Mouse (Mus musculus): ENCODE measurements around the gene E2f8. TPM values are rescaled to one million over a fixed set of nuclear protein-coding genes. Genes with fewer than 3 reads are reported as not detected.

Gene E2f8
- total RNA-seq, 4 experiments from 2014 or later: 0.09 to 0.45 TPM; not detected in 2

GRCm38 (mm10) chr7:48893093-48893492 is 11.7 kb upstream of the E2f8 start:
- DNase-seq (ENCODE audit: low spot score in 2 of 2): no peak

DNA sequence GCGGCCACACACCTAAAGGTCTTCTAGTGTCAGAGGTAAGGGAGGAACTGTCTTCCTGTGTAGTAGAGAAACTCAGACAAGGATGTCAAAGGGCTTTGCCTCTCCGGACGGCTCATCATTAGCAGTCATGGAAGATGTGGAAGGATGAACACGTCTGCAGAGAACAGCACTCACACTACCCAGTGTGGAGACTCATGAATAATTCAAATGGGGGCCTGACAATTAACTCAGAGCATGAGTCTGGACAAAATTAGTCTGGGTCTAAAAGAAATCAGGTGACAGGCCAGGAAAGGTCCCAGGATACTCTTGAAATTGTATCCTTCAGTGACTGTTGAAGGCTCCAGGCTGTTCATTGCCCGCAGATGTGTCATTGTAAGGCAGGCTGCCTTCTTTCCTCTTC is 9.6 kb upstream of the E2f8 start:
- no peak for DNase-seq (ENCODE audit: low spot score in 2 of 2)

DNA sequence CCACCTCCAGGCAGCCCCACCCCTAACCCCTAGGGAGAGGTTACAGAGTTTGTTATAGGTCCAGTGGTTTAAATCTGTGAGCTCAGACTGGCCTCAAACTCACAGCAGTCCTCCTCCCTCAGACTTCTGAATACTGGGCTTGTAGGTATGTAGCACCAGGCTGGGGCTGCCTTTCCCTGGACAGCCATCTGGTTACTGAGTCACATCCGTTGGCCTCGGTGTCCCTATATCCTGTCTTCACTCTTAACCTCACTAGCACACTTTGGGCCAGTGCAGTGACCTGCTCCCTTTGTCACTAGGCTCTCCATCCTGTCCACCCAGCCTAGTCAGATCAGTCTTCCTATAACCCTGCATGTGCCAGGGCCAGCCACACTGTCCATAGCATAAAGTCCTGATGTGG is 7.4 kb upstream of the E2f8 start:
- DNase-seq (ENCODE audit: low spot score in 2 of 2): no peak

GRCm38 (mm10) chr7:48887973-48888372 is 6.6 kb upstream of the E2f8 start:
- DNase-seq (ENCODE audit: low spot score in 2 of 2): no peak

DNA sequence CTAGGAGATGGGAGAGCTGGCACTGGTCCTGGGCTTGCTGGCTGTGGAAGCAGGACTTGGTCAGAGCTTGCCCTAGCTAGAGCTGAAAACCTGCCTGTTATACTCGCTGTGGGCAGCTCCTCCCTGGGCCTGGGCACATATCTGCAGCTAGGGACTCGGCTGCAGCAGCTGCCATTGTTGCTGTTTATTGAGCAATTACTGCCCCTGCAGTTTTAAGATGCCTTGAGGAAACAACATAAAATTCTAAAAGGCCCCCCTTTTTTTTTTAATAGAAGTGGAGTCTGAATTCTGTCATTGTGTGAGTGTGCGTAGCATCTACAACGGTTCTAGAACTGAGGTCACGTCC is 2.8 kb upstream of the E2f8 start:
- no peak for DNase-seq (ENCODE audit: low spot score in 2 of 2)

- no peak for DNase-seq (ENCODE audit: low spot score in 2 of 2)
Observed at GRCm38 (mm10) chr7:48883525-48884265, 2.3 kb upstream of the E2f8 start.

- no peak for DNase-seq (ENCODE audit: low spot score in 2 of 2)
Observed at GRCm38 (mm10) chr7:48881971-48882609, 694 bp upstream of the E2f8 start.

GRCm38 (mm10) chr7:48880591-48881481 is 560 bp downstream of the E2f8 start:
- peak; percentile 92 to 95 for DNase-seq (ENCODE audit: low spot score in 2 of 2)

DNA sequence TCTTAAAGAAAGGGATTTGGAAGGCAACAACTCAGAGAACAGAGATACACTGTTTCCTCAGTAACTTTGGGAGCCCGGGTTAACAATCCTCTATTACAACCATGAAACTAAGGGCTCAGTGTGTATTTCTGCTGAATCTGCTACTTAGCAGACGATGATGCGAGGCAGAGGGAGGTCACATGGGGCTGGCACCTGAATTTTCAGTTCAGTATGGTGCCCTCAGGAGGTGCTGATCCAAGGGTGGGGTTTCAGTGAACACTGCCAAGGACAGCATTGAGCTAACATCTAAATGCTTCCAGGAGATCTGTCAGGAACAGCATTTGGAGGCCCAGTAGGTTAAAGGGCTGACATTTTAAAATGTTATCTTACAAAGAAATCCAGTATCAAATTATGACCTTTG is 1.8 kb downstream of the E2f8 start:
- no peak for DNase-seq (ENCODE audit: low spot score in 2 of 2)

GRCm38 (mm10) chr7:48877786-48878390 is 3.5 kb downstream of the E2f8 start:
- DNase-seq (ENCODE audit: low spot score in 2 of 2): no peak

DNA sequence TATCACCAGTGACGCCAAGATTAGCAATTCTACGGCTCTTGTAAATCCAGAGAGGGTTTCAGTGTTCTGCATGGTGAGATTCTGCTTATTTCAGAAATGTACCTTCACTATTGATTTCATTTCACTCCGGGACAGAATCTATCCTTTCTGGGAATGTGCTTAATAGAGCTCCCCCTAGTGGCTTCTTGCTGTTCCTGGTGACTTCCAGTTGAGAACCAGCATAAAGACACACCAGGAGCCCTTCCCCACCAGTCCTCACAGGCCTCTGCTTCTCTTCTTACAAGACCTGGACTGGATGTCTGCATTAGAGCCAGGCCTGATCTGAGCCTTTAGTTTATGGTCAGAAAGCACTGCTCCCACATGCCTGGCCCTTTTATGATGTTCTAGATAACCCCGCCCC is 4.9 kb downstream of the E2f8 start:
- DNase-seq (ENCODE audit: low spot score in 2 of 2): peak; percentile 42 to 46

GRCm38 (mm10) chr7:48875096-48875495 is 6.3 kb downstream of the E2f8 start:
- DNase-seq (ENCODE audit: low spot score in 2 of 2): no peak

DNA sequence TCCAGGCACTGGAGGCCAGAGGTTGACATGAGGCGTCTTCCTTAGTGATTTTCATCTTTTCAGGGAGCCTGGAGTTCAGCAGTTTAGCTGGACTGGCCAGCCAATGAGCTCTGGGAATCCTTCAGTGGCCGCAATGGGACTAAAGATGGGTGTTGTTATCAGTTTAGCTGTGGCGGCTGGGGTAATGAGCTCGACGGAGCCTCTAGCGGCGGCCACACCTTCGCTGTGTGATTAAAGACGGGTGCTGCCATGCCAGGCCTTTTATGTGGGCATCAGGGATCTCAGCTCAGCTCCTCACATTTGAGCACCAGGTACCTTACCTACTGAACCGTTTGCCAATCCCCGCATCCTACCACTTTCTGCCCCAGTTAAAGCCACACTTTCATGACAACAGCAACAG is 10.1 kb downstream of the E2f8 start:
- DNase-seq (ENCODE audit: low spot score in 2 of 2): no peak

DNA sequence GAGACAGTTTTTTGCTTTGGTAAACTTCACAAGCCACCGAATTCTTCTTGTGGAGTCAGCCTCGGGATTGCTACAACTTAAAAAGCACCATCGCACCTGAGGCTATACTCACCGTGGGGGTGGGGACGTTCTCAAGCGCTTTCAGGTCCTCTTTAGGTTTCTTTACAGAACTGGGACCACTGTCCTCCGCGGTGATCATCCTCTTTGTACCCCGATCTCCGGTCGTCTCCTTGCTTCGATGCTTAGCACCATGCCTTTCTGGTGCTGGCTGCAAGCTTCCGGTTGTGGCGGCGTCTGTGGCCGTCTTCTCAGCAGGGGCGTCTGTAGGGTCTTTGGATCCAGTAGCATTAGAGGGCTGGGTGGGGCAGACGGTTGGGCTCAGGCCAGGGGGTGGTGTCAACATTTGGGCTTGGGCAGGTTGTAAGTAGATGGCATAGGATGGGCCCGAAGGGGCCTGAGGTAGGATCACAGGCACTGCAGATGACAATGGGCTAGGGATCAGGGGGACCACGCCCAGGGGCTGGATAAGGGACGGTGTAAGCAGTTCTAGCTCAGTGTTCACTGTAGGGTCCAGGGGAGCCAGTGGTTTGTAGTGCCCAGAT is 10.7 kb downstream of the E2f8 start:
- no peak for DNase-seq (ENCODE audit: low spot score in 2 of 2)

GRCm38 (mm10) chr7:48870144-48870543 is 11.3 kb downstream of the E2f8 start:
- DNase-seq (ENCODE audit: low spot score in 2 of 2): no peak

- no peak for DNase-seq (ENCODE audit: low spot score in 2 of 2)
Observed at GRCm38 (mm10) chr7:48867576-48867975, 13.8 kb downstream of the E2f8 start.

- no peak for DNase-seq (ENCODE audit: low spot score in 2 of 2)
Observed at GRCm38 (mm10) chr7:48864671-48865458, 16.5 kb downstream of the E2f8 start.

- no peak for DNase-seq (ENCODE audit: low spot score in 2 of 2)
Observed at GRCm38 (mm10) chr7:48864199-48864598, 17.2 kb downstream of the E2f8 start.

DNA sequence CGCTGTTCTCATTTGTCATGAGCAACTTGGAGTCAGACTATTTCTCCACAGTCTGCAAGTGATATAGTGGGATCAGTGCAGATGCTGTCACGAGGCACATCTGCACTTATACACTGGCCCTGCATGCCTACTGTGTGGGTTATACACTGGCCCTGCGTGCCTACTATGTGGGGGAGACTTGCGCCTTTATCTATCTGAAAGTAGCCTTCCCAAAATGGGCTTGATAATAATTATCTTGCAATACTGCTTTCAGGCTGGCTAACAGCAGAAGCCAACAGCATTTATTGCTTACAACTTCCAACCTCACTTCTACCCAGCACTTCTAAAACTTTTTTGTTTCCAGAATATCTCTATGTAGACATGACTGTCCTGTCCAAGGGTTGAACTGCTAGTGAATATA is 19.6 kb downstream of the E2f8 start:
- DNase-seq (ENCODE audit: low spot score in 2 of 2): no peak

DNA sequence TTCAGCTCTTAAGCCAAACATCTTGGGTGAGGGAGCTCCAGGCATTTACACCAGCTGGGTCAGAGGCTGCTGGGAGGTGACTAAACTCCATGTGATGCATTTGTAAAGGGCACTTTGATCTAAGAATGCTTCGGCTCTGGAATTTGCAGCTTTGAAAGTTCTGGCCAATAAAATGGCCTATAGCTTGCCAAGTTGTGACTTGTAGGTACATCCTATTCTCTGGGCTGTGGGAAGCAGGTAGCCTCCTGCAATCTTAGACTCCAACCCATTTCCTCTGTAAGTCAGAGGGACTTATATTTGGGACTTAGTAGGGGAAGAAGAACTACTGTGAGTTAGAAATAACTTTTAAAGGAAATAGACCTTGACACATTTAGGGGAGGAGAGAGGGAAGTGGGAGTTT is 20.4 kb downstream of the E2f8 start:
- no peak for DNase-seq (ENCODE audit: low spot score in 2 of 2)

DNA sequence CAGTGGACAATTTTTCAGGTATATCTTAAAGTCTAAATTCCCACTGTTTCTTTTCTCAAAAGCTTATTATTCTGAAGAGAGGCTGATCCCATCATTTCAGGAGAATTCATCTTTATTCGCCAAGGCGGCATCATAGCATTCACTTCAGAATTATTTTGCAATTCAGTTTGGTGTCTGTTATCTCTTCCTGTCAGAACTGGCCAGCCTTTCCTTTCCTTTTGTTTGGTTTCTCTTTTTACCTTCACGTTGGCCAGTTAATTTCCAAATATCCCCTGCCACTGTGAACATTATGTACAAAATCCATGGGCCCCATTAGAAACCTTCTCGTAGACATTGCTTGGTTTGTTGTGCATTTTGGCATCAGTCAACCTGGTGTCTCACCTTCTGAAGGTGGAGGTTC is 22.0 kb downstream of the E2f8 start:
- no peak for DNase-seq (ENCODE audit: low spot score in 2 of 2)
